Mouse (Mus musculus) regulatory T cell (primary cell): ENCODE results near the gene Klhdc9.

Experiments used
- in situ Hi-C: fragments of 300-600 bp; cut with MboI, MseI; formaldehyde crosslinking; loops from one replicate; pipeline ENCODE4 v1.15.1; 2025; ENCODE audit warnings: high pct_unique_total_duplicates

The Klhdc9 gene

DNA sequence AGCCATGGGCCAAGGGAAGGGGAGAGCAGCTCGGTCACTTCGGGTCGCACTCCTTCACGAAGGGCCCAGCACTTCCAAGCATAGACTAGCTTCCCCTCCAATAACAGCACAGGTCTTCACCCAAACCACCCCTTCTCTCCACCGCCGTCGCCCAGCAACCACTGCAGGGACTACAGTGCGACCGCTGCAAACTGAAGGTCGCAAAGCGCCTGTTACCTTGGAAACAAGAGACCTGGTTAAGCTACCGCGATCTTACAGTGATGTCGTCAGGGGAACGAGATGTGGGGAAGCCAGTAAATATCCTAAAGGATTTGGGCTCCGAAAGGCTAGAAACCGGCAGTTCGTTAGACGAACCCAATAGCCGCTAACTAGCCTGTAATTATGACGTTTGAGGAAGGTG is at the start of gene Klhdc9:
TSS of gene Klhdc9 (minus strand) at position 143 of the 400 bp plus-strand sequence.
- in situ Hi-C loops, result loop anchor here (5.0 kb wide), 1 partner anchor 112 kb away; no protein-coding TSS in a partner anchor

DNA sequence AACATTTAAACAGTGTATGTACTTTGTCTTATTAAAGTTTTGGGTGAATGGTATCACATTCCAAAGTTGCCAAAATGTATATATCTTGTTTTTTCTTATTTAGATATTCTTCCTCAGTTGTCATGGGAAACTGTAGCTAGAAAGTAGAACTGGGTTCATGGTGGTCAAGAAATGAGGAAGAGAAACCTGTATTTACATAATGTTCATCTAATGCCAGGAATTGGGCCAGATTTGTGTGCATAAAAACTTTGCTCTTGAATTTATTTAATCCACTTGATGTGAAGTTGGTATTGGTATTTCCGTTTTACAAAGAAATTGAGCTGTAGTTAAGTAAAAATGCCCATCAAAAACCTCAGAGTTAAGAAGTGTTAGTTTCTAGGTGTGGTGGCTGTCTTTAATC is 49.6 kb upstream of the Klhdc9 start:
- in situ Hi-C loops, result no loop called here

- in situ Hi-C loops, result loop anchor here (10.0 kb wide), 1 partner anchor 512 kb away; no protein-coding TSS in a partner anchor
Measured at GRCm38 (mm10) chr1:171407263-171407662, 46.7 kb upstream of the Klhdc9 start.

DNA sequence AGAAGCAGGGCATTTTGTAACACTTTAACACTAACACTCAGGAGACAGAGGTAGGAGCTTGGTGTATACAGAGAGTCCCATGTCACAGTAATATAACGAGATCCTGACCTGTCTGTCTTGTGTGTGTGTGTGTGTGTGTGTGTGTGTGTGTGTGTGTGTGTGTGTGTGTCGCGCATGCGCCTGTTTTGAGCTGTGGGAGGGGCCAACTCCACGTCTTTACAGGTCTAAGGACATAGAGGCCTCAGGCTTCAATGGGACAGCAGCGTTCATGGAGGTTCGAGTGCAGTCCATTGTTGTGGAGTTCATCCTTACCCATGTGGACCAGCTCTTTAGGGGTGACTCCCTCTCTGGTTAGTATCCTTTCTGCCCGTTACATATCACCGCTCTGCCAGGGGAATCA is 42.4 kb upstream of the Klhdc9 start:
- in situ Hi-C loops, result loop anchor here (10.0 kb wide), 1 partner anchor 508 kb away; no protein-coding TSS in a partner anchor

GRCm38 (mm10) chr1:171401821-171402220 is 41.2 kb upstream of the Klhdc9 start:
- in situ Hi-C loops, result loop anchor here (10.0 kb wide), 1 partner anchor 507 kb away; no protein-coding TSS in a partner anchor

- in situ Hi-C loops, result no loop called here
Measured at GRCm38 (mm10) chr1:171390101-171390500, 29.5 kb upstream of the Klhdc9 start.

- in situ Hi-C loops, result loop anchor here (5.0 kb wide), 1 partner anchor 61 kb away; the partner anchor contains the start of gene Dedd
Measured at GRCm38 (mm10) chr1:171388376-171389102, 27.9 kb upstream of the Klhdc9 start, which contains the start of gene Arhgap30. TSS of gene Arhgap30 (plus strand) at chr1:171388954.

DNA sequence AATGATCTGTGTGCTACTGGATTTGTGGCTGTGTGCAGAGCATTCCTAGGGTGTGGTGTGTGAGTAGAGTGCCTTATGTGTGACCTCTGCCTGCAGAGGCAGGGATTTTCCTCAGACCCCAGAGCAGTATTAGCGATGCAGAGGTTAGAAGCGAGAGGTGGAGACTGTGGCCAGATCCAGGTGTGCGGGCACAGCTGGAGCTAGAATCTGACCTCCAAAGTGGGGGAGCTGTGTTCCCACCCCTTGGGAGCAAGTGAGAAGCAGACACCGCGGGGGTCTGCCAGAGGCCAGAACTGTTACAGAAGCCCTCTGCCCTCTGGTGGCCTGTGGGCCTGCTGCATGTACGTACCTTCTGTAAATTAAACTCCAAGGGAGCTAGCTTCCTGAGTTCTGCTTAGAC is 26.5 kb upstream of the Klhdc9 start:
- in situ Hi-C loops, result loop anchor here (5.0 kb wide), 1 partner anchor 60 kb away; the partner anchor contains the start of gene Dedd

DNA sequence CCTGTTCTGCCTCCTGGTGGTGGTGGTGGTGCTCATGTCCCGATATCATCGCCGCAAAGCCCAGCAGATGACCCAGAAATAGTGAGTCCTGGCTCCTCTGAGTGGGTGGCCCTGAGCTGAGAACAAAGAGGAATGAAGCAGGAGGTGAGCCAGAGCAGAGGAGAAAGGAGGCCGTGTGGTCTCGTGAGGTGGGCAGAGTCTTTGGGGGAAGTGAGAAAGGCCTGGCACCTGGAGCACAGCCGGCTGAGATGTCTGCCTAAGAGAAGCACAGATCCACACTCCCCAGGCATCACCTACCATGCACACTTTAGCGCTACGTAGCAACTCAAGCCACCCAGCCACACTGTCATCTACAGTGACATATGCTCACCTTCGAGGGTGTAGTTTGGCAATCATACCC is 24.6 kb upstream of the Klhdc9 start:
- in situ Hi-C loops, result loop anchor here (5.0 kb wide), 1 partner anchor 58 kb away; the partner anchor contains the start of gene Dedd

GRCm38 (mm10) chr1:171384361-171384760 is 23.8 kb upstream of the Klhdc9 start:
- in situ Hi-C loops, result no loop called here

GRCm38 (mm10) chr1:171382096-171382620 is 21.6 kb upstream of the Klhdc9 start:
- in situ Hi-C loops, result no loop called here

DNA sequence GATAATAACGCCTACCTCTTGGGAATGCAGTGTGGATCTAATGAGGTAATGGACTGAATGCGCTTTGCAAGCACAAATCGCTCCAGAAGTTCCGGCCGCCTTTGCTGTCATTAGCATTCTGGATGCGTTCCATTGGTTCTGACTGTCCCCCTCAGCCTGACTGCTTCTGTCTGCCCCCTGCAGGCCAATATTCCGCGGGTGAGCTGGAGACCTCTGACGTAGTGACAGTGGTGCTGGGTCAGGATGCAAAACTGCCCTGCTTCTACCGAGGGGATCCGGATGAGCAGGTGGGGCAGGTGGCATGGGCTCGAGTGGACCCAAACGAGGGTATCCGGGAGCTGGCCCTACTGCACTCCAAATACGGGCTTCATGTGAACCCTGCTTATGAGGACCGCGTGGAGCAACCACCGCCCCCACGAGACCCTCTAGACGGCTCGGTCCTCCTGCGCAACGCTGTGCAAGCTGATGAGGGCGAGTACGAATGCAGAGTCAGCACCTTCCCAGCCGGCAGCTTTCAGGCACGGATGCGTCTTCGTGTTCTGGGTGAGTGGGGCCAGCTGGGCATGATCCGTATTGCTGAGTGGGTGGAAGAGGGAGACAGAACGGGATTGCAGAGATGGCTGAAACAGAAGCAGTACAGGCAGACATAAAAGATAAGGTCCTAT is 19.5 kb upstream of the Klhdc9 start:
- in situ Hi-C loops, result no loop called here

DNA sequence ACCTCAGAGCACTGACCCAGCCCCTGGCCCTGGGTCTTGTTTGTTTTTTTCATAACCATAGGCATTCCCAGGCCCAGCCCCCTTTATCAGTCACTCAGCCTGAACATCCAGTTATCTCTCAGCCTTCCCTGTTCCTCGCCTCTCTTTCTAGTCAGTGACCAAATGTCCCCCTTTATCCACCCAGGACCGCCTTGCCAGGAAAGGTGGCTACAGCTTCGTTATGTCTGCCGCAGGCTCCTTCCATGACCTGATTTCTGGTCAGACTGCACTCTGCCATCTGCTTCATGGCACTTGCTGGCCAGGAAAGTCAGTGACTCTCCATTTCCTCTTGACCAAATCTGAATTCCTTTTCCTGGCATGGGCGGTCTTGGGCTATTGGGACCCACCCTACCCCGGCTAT is 17.7 kb upstream of the Klhdc9 start:
- in situ Hi-C loops, result no loop called here

- in situ Hi-C loops, result no loop called here
Measured at GRCm38 (mm10) chr1:171375646-171376097, 15.1 kb upstream of the Klhdc9 start.

DNA sequence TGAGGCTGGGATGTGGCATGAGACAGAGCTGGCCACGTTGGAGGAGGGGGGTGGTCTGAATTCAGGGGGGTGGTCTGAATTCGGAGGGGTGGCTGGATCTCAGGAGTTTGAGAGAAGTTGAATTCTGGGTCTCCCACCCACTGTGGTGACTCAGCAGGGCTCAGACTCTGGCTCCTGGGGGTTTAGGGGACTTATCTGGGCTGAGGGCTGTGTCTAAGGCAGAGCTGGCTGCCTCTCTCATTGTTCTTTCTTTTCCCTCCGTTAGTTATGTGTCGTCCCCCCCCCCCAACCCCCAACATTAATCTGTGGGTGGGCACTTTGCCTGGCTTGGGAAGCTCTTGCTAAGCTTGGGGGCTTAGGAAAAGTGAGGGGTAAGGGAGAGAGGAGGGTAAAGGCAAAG is 13.3 kb upstream of the Klhdc9 start:
- in situ Hi-C loops, result no loop called here

DNA sequence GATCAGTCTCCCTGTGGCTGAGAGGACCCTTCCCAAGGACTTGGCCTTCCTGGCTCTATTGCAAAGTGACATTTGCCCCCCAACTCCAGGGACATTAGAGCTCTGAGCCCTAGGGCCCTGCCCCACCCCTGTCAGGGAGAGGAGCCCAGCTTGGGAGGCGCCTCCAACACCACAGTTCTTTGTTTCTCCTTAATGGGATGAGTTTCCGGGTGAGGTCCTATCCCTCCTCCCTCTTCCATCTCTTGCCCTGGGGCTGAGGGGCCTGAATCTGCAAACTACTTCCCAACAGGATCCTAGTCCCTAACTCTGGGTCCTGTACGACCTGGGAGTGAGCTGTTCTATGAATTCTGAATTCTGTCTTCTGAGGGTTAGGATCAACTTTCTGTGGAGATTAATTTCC is 12.3 kb upstream of the Klhdc9 start:
- in situ Hi-C loops, result no loop called here

GRCm38 (mm10) chr1:171369845-171370556 is 9.4 kb upstream of the Klhdc9 start, which contains the start of gene Nectin4:
TSS of gene Nectin4 (plus strand) at chr1:171370099.
- in situ Hi-C loops, result no loop called here

DNA sequence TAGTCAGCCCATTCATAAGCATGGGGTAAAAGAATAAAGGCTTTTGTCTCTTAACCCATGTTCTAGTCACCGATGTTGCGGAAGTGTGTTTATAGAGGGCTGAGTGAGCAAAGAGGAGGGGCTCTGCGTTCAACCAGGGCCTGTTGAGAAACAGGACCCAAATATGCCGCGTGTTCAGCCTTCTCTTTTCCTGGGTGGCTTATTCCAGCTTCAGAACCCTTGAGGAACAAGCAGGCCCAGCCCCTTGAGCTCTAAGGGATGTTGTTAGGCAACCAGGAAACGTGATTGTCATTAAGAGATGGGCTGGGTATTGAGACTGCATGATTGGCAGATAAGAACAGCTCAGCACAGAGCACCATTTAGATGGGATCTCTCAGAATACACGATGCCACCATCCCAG is 5.3 kb upstream of the Klhdc9 start:
- in situ Hi-C loops, result no loop called here

GRCm38 (mm10) chr1:171361106-171362103 is 807 bp upstream of the Klhdc9 start:
- in situ Hi-C loops, result loop anchor here (5.0 kb wide), 1 partner anchor 111 kb away; no protein-coding TSS in a partner anchor

GRCm38 (mm10) chr1:171360253-171360652 is 345 bp downstream of the Klhdc9 start:
- in situ Hi-C loops, result loop anchor here (5.0 kb wide), 1 partner anchor 112 kb away; no protein-coding TSS in a partner anchor
